Mouse (Mus musculus): Measurements from ENCODE around the gene Abat.

Abat gene

GRCm38 (mm10) chr16:8638131-8638530, 124.9 kb downstream of the Abat start:
- DNase-seq = no peak

GRCm38 (mm10) chr16:8639466-8640191, 126.4 kb downstream of the Abat start:
- no peak for DNase-seq

- DNase-seq = no peak
Measured at GRCm38 (mm10) chr16:8643855-8644254, 130.6 kb downstream of the Abat start.

GRCm38 (mm10) chr16:8645546-8645945, 132.3 kb downstream of the Abat start:
- no peak for DNase-seq

GRCm38 (mm10) chr16:8650007-8650406, 136.8 kb downstream of the Abat start:
- no peak for DNase-seq

GRCm38 (mm10) chr16:8655108-8655507, 141.9 kb downstream of the Abat start:
- DNase-seq = no peak

- no peak for DNase-seq
Measured at GRCm38 (mm10) chr16:8655599-8655998, 142.4 kb downstream of the Abat start.

- DNase-seq = no peak
Measured at GRCm38 (mm10) chr16:8656256-8656655, 143.0 kb downstream of the Abat start.

GRCm38 (mm10) chr16:8658349-8658748, 145.1 kb downstream of the Abat start:
- no peak for DNase-seq

- no peak for DNase-seq
Measured at GRCm38 (mm10) chr16:8658764-8659163, 145.5 kb downstream of the Abat start.

- no peak for DNase-seq
Measured at GRCm38 (mm10) chr16:8663022-8663421, 149.8 kb downstream of the Abat start.

- DNase-seq = no peak
Measured at GRCm38 (mm10) chr16:8663606-8664539, 150.6 kb downstream of the Abat start.

- DNase-seq = no peak
Measured at GRCm38 (mm10) chr16:8665367-8665766, 152.1 kb downstream of the Abat start.

- DNase-seq = no peak
Measured at GRCm38 (mm10) chr16:8666452-8666851, 153.2 kb downstream of the Abat start.

GRCm38 (mm10) chr16:8667261-8667660, 154.0 kb downstream of the Abat start:
- DNase-seq = no peak

GRCm38 (mm10) chr16:8667814-8668213, 154.6 kb downstream of the Abat start:
- no peak for DNase-seq

- DNase-seq = no peak
Measured at GRCm38 (mm10) chr16:8668386-8668785, 155.2 kb downstream of the Abat start.

GRCm38 (mm10) chr16:8669432-8669831, 156.2 kb downstream of the Abat start:
- no peak for DNase-seq

- no peak for DNase-seq
Measured at GRCm38 (mm10) chr16:8670041-8671035, 157.1 kb downstream of the Abat start.

Measured in cerebellum, adult 11 months (tissue).